Mouse (Mus musculus): ENCODE measurements around the gene Nf2.

DNA sequence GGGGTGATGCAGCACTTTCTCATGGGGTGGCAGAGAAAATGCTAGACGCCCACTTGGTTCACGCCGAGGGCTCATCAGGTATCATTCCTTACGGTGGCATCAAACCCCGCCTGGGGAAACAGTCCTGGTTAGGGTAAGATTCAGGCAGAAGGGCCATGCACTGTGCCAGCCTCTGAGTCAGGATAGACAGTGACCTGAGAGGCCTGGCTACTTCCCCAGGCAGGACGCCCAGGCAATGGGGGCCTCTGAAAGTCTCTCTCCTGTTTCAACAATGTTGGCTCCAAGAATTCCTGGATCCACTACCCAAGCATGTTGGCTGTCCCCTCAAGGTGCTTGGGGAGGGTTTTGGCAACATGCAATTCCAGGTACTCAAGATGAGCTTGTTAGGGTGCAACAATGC, 79.5 kb downstream of the Nf2 start:
- no peak for TF ChIP-seq CTCF (conservative IDR thresholded peaks at IDR 0.05 in 1 of 2, IDR thresholded peaks at IDR 0.05 in 1 of 2; ENCODE audit: low read depth in 2 of 2, low read length in 2 of 2)
- no peak for TF ChIP-seq TBP (conservative IDR thresholded peaks at IDR 0.05; ENCODE audit: low read depth, low read length)
- no peak for TF ChIP-seq NRF1 (IDR thresholded peaks at IDR 0.05; ENCODE audit: low read depth, low read length)
- TF ChIP-seq POLR2A (IDR thresholded peaks at IDR 0.05; ENCODE audit: low read depth, low read length): no peak
- TF ChIP-seq EP300 (IDR thresholded peaks at IDR 0.05; ENCODE audit: low read length): no peak
- TF ChIP-seq USF2 (conservative IDR thresholded peaks at IDR 0.05; ENCODE audit: low read depth, low read length): no peak
- no peak for TF ChIP-seq HCFC1 (IDR thresholded peaks at IDR 0.05; ENCODE audit: low read depth, low read length)
- no peak for TF ChIP-seq ZC3H11A (IDR thresholded peaks at IDR 0.05; ENCODE audit: low read depth, low read length)
- TF ChIP-seq KAT2A (IDR thresholded peaks at IDR 0.05; ENCODE audit: insufficient replicate concordance, low read length): no peak
- no peak for TF ChIP-seq SMC3 (IDR thresholded peaks at IDR 0.05; ENCODE audit: low read depth, low read length)
- TF ChIP-seq MAFK (IDR thresholded peaks at IDR 0.05; ENCODE audit: insufficient replicate concordance, low read length): no peak
- no peak for TF ChIP-seq POLR2AphosphoS2 (IDR thresholded peaks at IDR 0.05; ENCODE audit: low read depth, low read length)
- no peak for TF ChIP-seq ELF1 (IDR thresholded peaks at IDR 0.05; ENCODE audit: low read depth, low read length)
- TF ChIP-seq MAX (IDR thresholded peaks at IDR 0.05; ENCODE audit: low read length): no peak

Data from CH12.LX (cell line).